Mouse (Mus musculus) brown adipose tissue, adult 24 weeks (tissue): Measurements from ENCODE around the gene Hacl1. TPM values are rescaled to one million over a fixed set of nuclear protein-coding genes. Genes with fewer than 3 reads are reported as not detected.
"Not testable (repeated sequence)": the region's sequence is repeated elsewhere in the genome, so short reads cannot be mapped to it uniquely, and the experiment has no call there.

Source experiments
- H3K27ac ChIP-seq: fragments of 200-500 bp; replicated peaks from 2 replicates; pipeline ENCODE4 v1.5.1; 2012; ENCODE audit warnings: low read depth, mild to moderate bottlenecking, low read length
- H3K4me1 ChIP-seq: fragments of 200-500 bp; 2 replicates; pipeline ENCODE4 v1.6.1; 2012; ENCODE audit warnings: low read length, mixed read lengths; ENCODE audit not compliant: control insufficient read depth, insufficient read depth, insufficient read length
- H3K4me3 ChIP-seq: fragments of 200-500 bp; 2 replicates; pipeline ENCODE4 v1.5.1; 2012; ENCODE audit warnings: low read depth, mild to moderate bottlenecking, low read length, moderate library complexity; ENCODE audit not compliant: insufficient read depth
- polyA plus RNA-seq: library from polyadenylated mRNA; stranded (reverse); fragments of >200 nt; gene quantifications from 2 replicates; pipeline ENCODE4 v1.2.4, GENCODE M21; 2012; ENCODE audit not compliant: missing spikeins, insufficient read depth, insufficient read length

Gene Hacl1
- polyA plus RNA-seq, 1 experiment, result 106 TPM

DNA sequence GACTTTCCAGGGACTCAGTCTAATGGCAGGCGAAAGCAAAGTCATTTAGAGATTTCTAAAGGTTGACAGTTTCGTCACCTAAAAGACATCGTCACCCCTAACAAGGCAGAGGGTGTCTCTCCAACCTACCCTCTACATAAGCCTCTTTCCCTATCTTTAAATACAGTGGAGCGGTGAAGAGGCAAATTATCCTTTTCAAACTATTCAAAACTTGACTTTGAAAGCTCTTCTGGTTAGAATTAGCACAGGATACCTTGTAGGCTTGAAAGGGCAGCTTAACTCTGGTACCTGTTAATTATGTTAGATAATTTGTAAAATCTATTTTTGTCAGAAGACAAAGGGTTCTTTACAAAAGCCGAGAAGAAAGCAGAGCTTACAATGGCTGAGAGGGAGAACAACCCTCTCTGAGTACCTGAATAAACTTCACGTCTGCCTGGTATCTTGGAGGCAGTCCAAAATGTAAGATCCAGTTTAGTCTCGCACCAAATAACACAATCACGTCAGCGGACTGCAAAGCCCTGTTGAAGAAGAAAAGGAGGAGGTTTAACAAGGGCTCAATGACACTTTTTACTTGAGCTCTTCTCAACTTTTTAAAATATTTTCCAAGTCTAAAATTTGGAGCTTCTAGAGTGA is 20.4 kb downstream of the Hacl1 start:
- H3K4me1 ChIP-seq, result no peaks in the 10 kb centered on the region
- no peak overlapping the region for H3K4me3 ChIP-seq
- H3K27ac ChIP-seq, result no peak overlapping the region

- Histone ChIP-seq H3K4me3 (no peak overlapping the region), H3K27ac (no peak overlapping the region), H3K4me1 (no peaks in the 10 kb centered on the region)
Measured at GRCm38 (mm10) chr14:31617997-31618396, 23.1 kb downstream of the Hacl1 start.

- Histone ChIP-seq H3K4me1 (no peaks in the 10 kb centered on the region), H3K27ac (no peak overlapping the region)
Measured at GRCm38 (mm10) chr14:31617204-31617603, 23.9 kb downstream of the Hacl1 start.

GRCm38 (mm10) chr14:31613671-31614070 is 27.4 kb downstream of the Hacl1 start:
- no peak overlapping the region for H3K4me3 ChIP-seq
- H3K4me1 ChIP-seq, result no peaks in the 10 kb centered on the region
- H3K27ac ChIP-seq, result no peak overlapping the region

More at GRCm38 (mm10) chr14:31617204-31617603, 23.9 kb downstream of the Hacl1 start:
- no peak overlapping the region for H3K4me3 ChIP-seq

DNA sequence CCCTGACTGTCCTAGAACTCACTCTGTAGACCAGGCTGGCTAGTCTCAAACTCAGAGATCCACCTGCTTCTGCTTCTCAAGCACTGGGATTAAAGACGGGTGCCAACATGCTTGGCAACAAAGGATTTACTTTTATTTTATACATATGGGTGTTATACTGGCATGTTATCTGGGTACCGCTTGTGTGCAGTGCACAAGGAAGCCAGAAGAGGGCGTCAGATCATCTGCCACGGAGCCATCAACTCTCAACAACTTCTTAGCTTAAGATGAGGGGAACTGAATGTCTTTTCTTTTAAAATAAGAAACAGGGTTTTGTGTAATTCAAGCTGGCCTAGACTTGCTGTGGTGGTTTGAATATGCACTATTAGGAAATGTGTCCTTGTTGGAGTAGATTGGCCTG is 29.1 kb downstream of the Hacl1 start:
- H3K4me1 ChIP-seq, result no peaks in the 10 kb centered on the region
- no peak overlapping the region for H3K27ac ChIP-seq
- H3K4me3 ChIP-seq, result no peak overlapping the region

- Histone ChIP-seq H3K4me1 (no peaks in the 10 kb centered on the region), H3K27ac (no peak overlapping the region)
Measured at GRCm38 (mm10) chr14:31605514-31605913, 35.6 kb downstream of the Hacl1 start.

GRCm38 (mm10) chr14:31604916-31605315 is 36.2 kb downstream of the Hacl1 start:
- no peak overlapping the region for H3K27ac ChIP-seq
- no peak overlapping the region for H3K4me3 ChIP-seq
- H3K4me1 ChIP-seq, result no peaks in the 10 kb centered on the region

More at GRCm38 (mm10) chr14:31605514-31605913, 35.6 kb downstream of the Hacl1 start:
- H3K4me3 ChIP-seq, result no peak overlapping the region

DNA sequence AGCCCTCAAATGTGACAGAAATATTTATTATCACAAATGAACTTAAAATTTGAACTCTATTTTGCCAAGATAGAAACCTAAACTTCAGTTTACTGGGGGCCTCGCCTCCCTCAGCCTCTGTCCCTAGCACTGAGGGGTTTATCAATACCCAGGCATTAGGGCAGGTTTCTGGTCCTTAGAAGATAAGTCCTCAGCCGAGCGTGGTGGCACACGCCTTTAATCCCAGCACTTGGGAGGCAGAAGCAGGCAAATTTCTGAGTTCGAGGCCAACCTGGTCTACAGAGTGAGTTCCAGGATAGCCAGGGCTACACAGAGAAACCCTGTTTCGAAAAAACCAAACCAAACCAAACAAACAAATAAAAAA is 38.5 kb downstream of the Hacl1 start:
- H3K27ac ChIP-seq, H3K4me3 ChIP-seq, H3K4me1 ChIP-seq: not testable (repeated sequence)

DNA sequence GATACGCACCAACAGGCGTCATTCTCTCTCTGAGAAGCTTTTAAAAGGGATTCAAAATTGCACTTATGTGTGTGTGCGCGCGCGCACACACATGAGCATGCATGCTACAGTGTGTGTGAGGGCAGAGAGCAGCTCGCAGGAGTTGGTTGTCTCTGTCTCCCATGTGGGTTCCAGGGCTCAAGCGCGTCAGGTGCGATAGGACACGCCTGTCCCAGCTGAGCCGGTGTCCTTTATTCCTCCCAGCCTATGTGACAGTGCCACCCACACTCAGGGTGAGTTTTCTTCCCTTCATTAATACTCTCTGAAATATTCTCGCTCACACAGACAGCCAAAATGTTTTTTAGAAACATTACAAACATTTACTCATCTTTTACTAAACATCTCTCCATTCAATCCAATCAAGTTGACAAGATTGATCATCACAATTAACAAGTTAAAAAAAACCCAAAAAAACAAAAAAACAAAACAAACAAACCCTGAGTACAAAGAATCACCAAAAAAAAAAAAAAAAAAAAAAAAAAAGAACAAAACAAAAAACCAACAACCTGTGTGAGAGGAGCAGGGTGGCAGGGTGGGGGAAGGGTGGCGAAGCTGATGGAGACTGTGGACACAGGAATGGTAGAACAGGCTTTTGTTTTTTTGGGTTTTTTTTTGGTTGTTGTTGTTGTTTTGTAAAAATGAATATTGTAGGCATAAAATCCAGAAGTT is 39.0 kb downstream of the Hacl1 start:
- Histone ChIP-seq H3K4me1 (no peaks in the 10 kb centered on the region), H3K27ac (no peak overlapping the region), H3K4me3 (no peak overlapping the region)

DNA sequence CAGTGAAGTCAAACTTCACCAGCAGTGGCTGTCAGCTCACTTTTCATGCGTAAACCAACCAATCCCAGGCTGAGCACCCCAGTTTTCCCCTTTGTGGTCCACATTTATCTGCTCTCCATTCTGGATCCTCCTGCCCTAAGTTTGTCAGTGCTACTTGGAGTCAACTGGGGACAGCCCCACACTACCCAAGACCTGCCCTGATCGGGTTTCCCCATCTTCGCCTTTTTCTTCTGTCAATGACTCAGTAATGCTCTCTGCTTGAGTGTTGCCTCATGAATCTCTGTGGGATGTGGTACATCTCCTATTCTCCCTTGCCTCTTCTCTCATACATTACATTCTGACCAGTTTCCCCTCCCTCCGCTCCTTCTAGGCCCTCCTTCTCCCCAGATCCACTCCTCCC is 43.6 kb downstream of the Hacl1 start:
- H3K4me3 ChIP-seq, result no peak overlapping the region
- no peaks in the 10 kb centered on the region for H3K4me1 ChIP-seq
- no peak overlapping the region for H3K27ac ChIP-seq

DNA sequence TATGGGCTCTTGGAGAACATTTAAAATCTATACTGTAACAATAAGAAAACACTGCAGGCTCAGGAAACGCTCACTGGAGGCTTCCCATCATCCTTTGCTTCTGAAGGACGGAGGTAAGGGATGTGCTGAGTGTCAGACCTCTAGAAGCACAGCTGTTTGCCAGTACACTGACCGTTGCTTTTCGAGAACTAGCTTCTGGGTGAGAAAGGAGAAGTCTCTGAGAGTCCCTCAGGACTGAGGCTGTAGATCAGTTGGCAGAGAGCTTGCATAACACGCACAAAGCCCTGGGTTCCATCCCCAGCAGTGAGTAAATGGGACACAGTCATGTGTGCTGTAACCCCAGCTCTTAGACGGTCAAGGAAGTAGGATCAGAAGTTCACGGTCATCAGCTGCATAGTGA is 44.7 kb downstream of the Hacl1 start:
- Histone ChIP-seq H3K4me3 (no peak overlapping the region), H3K27ac (no peak overlapping the region), H3K4me1 (no peaks in the 10 kb centered on the region)

- no peaks in the 10 kb centered on the region for H3K4me1 ChIP-seq
- no peak overlapping the region for H3K4me3 ChIP-seq
- no peak overlapping the region for H3K27ac ChIP-seq
Measured at GRCm38 (mm10) chr14:31594693-31595092, 46.4 kb downstream of the Hacl1 start.

GRCm38 (mm10) chr14:31593036-31593435 is 48.0 kb downstream of the Hacl1 start:
- no peak overlapping the region for H3K27ac ChIP-seq
- no peak overlapping the region for H3K4me3 ChIP-seq
- H3K4me1 ChIP-seq, result no peaks in the 10 kb centered on the region

- Histone ChIP-seq H3K4me1 (no peaks in the 10 kb centered on the region), H3K4me3 (no peak within 1 kb of the TSS), H3K27ac (no peak within 1 kb of the TSS)
Measured at GRCm38 (mm10) chr14:31591243-31591642, 49.8 kb downstream of the Hacl1 start, which contains the start of gene Colq. Gene Colq, minus strand, starts transcription at chr14:31591343.

- H3K4me1 ChIP-seq, result no peaks in the 10 kb centered on the region
- H3K4me3 ChIP-seq, result no peak overlapping the region
- no peak overlapping the region for H3K27ac ChIP-seq
Measured at GRCm38 (mm10) chr14:31586451-31586850, 54.6 kb downstream of the Hacl1 start.

DNA sequence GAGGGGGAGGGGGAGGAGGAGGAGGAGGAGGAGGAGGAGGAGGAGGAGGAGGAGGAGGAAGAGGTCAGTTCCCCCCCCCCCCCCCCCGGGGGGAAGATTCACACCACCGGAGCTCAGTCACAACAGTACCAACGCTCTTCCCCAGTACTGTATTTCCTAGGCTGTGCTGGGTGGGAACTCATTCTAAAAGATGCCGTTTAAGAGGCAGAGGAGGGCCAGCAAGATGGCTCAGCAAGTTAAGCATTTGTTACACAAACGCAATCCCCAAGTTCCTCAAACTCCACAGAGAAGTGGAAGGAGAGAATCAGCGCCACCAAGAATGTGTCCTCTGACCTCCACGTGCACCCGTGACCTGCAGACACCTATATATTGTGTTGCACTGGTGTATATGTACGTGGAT is 58.0 kb downstream of the Hacl1 start:
- H3K4me3 ChIP-seq, result no peak overlapping the region
- no peaks in the 10 kb centered on the region for H3K4me1 ChIP-seq
- H3K27ac ChIP-seq, result no peak overlapping the region
